Mouse (Mus musculus) liver, adult 2 months (tissue): ENCODE measurements at regions not wholly inside any gene's neighbourhood (a gene's known extent, or its start where the extent isn't known, plus 50 kb on each side); places are given as distances from the start of the nearest gene placed in this dataset.

ENCODE experiments used
- CTCF ChIP-seq: fragments of 200-500 bp; IDR thresholded peaks from 2 replicates; pipeline ENCODE4 v1.5.1; 2011; ENCODE audit warnings: low read depth, low read length, control low read depth
- POLR2A ChIP-seq: fragments of 200-500 bp; IDR thresholded peaks from 2 replicates; pipeline ENCODE4 v1.6.1; 2011; ENCODE audit warnings: low read length, control low read depth; ENCODE audit not compliant: insufficient read depth; ENCODE audit errors: extremely low read depth

DNA sequence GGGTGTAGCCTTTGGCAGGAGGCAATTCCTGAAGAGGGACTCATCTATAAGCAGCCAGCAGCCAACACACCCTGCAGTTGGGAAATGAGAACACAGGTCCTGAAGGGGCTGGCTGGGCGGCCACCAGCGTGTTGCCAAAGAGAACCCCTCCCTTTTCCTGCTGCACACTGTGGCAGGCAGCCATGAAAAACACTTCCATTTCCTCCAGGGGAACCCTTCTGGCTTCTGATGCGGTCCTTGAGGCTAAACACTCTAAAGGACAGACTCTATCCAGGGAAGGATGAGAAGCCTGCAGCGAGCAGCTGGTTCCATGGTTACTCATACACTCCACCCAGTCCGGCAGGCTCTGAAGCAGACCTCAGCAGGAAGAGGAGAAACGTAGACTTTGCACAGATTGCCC is 103.8 kb upstream of the Rai14 start:
- no peak for TF ChIP-seq CTCF
- TF ChIP-seq POLR2A, result no peak
